Mouse (Mus musculus) gastrocnemius, adult 18-20 months (tissue): ENCODE data around the gene Lrwd1. TPM values are rescaled to one million over a fixed set of nuclear protein-coding genes. Genes with fewer than 3 reads are reported as not detected.

ENCODE experiments used
- DNase-seq: peaks from one replicate; pipeline ENCODE4 v3.0.0; 2021; ENCODE audit warnings: low spot score
- long read RNA-seq, 2 experiments: library from polyadenylated mRNA; stranded (forward); transcript quantifications; one replicate each; pipeline ENCODE4 v2.0.0; 2021
- total RNA-seq, 2 experiments: library from RNA; stranded (reverse); gene quantifications; 2 replicates each; pipeline ENCODE4 v1.2.3; 2021

The Lrwd1 gene
- total RNA-seq: 1 to 10 TPM; 4.2 to 4.4 TPM
- long read RNA-seq, experiment 1, transcript Lrwd1-201 (15 exons, 2,473 nt): major isoform, 11 of 12 reads
- long read RNA-seq, experiment 1, partial matches to known transcripts: 1 of 12 reads
- long read RNA-seq, experiment 1, other reads (novel, unspliced or antisense): 0 of 12 reads
- long read RNA-seq, experiment 2, partial matches to known transcripts: 1 of 5 reads
- long read RNA-seq, experiment 2, other reads (novel, unspliced or antisense): 0 of 5 reads

DNA sequence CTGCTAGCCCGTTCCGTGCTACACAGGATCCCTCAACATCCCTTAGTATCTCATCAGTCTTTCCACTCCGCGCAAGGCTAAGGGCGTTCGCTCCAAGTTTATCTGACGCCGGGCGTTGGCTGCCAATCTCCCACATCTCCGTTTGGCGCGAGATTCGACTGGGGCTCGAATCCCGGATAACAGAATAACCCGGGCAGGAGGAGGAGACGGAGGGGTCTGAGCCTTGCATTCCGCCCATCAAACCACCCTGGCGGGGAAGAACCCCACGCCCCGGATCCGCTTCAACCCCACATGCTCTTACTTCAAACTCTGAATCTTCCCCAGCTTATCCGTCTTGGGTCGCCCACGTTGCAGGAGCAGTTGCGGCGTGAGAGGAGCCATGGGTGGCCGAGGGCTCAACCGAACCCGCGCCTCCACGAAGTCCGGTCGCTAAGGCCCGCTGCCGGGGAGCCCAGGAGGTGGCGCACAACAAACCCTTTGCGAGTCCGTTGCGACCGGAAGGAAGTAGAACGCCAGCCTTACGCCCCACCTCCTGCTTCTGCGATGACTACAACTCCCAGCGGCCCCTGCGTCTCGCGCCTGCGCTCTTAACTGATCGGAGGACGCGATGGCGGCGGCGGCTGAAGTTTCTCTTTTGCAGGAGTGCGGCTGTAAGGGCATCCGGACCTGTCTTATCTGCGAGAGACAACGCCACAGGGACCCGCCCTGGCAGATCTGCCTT is at the start of gene Lrwd1, which contains the start of gene Alkbh4:
Gene Lrwd1 (minus strand): TSS at position 504 of the 721 bp plus-strand sequence.
Gene Alkbh4 (plus strand): TSS at position 576 of the 721 bp plus-strand sequence.
- DNase-seq: peak; percentile 97

DNA sequence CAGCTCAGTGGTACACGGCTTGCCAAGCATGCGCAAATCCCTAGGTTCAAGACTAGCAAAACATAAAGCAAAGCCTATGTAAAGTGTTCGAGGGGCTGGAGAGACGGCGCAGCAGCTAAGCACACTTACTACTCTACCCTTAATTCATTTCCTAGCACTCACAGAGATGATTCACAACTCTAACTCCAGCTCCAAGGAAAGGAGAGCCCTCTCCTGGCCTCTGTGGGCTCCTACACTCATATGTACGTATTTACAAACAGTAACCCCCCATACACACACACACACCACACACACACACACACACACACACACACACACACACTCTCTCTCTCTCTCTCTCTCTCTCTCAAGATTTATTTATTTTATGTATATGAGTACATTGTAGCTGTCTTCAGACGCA is 47.9 kb upstream of the Lrwd1 start:
- no peak for DNase-seq

DNA sequence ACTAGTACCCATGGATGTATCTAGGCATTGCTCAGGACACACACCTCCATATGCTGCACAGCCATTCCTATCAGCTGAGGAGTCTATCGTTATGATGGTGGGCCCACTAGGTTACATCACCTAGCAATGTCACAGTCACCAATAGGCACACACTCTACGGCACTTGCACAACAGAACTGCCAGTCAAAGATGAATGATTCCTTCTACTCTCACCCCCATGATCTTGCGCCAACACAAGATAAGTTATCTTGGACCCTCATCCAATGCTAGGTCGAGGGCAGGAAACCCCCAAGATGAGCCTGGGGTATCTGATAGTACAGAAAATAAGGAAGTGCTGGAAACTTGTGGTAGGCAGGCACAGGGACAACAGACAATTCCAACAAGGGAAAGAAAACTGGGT is 47.0 kb upstream of the Lrwd1 start:
- DNase-seq: no peak

DNA sequence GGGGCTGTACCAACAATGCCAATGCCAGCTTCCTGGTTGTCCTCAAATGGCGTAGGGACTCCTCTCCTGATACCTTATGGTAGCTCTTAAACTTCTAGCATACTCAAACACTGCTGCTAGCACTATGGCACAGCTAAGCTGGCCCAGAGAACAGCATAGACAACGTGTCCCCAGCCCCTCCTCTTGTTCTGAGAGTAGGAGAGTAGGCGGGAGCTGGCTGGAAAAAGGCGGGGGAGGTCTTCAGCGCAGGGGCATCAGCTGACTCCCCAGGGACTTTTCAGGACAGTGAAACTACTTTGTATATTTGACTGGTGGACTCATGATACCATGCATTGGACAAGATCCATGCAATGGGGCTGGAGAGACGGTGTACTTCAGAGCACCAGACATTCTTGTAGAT is 46.2 kb upstream of the Lrwd1 start:
- DNase-seq: no peak

GRCm38 (mm10) chr5:136181197-136181596 is 45.3 kb upstream of the Lrwd1 start:
- DNase-seq: no peak

GRCm38 (mm10) chr5:136179594-136179993 is 43.7 kb upstream of the Lrwd1 start:
- DNase-seq: no peak

DNA sequence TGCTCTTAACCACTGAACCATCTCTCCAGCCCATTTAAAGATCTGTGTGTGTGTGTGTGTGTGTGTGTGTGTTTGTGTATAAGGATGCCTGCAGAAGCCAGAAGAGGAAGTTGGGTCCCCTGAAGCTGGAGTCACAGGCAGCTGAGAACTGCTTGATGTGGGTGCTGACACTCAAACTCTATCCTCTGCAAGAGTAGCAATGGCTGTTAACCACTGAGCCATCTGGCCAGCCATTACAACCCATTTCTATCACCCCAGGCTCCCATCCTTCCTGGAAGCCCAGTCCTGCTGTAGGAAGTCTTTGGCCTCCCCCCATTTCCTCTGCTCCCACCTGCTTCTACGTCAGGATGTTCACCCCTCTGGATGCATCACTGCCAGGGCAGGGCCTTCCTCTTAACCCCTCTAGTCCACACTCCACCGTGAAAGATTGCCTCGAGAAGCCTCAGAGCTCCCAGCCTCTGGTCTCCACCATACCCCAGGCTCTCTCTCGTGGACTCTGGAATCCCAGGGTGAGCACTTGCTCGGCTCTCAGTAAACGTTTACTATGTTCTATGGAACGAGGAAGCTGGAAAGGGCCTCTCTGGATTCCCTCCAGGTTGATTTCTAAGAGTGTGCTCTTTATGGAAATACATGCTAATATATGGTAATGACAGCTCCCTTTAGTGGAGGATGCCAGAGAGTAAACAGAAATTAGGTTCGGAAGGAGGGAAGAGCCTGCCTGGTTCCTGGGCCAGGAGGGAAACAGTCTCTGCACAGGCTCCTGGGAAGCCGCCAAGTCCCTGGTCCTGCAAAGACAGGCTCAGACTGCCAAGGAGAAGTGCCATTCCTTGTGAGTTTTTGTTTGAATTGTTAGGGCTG is 38.0 kb upstream of the Lrwd1 start:
- DNase-seq: no peak

DNA sequence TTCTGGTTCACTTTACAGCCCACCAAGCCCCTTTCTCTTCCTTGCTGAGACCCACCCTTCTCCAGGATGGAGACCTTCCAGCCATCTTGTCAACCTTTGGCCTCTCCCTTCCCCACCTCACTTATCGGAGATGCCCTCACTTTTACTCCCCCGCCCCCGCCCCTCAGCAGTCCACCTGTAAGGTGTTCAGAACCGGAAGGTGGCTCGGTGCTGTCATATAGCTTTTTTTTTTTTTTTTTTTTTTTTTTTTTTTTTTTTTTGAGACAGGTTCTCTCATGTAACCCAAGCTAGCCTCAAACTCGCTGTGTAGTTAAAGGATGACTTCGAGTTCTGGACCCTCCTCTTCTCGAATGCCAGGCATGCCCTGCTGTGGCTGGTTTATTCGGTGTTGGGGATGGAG is 37.1 kb upstream of the Lrwd1 start:
- DNase-seq: no peak

GRCm38 (mm10) chr5:136171363-136172341 is 35.8 kb upstream of the Lrwd1 start:
- DNase-seq: no peak

DNA sequence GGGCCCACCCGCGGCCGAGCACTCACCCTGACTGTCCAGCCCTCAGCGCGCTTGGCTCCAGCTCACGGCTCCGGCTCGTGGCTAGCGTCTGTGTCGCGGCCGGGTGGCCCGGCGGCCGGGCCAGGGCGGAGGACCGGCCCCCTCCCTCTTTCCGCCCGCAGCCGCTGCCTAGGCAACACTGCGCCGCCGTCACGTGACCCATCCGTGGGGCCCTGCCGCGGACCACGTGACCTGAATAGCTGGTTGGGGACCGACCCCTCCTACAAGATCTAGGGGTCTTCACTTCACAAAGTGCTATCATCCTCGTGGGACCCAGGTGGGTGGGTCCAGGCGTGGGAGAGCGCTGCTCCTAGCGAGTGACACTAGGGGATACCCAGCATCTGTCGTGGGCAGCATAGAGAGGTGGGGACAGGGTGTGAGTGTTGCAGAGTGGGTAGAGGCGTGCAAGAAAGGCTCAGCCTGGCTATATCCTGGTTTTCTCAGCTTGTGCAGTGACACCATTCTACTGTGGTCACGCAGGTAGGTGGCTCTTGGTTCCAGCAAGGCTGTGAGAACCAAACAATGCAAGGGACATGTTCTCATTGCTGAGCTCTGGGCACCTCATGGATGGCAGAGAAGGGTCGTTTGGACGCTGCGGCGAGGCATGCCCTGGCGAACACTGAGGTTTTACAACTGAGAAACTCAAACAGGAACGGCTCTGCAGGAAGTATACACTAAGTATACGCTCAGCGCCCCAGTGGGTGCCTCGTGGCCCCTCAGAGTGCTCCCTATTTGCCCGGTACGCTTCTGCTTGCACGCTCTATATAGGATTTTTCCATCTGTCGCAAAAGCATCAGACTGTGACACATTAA is 34.9 kb upstream of the Lrwd1 start, which contains the start of gene Orai2:
Gene Orai2 (minus strand): TSS at position 202 of the 851 bp plus-strand sequence.
- DNase-seq: peak; percentile 67

DNA sequence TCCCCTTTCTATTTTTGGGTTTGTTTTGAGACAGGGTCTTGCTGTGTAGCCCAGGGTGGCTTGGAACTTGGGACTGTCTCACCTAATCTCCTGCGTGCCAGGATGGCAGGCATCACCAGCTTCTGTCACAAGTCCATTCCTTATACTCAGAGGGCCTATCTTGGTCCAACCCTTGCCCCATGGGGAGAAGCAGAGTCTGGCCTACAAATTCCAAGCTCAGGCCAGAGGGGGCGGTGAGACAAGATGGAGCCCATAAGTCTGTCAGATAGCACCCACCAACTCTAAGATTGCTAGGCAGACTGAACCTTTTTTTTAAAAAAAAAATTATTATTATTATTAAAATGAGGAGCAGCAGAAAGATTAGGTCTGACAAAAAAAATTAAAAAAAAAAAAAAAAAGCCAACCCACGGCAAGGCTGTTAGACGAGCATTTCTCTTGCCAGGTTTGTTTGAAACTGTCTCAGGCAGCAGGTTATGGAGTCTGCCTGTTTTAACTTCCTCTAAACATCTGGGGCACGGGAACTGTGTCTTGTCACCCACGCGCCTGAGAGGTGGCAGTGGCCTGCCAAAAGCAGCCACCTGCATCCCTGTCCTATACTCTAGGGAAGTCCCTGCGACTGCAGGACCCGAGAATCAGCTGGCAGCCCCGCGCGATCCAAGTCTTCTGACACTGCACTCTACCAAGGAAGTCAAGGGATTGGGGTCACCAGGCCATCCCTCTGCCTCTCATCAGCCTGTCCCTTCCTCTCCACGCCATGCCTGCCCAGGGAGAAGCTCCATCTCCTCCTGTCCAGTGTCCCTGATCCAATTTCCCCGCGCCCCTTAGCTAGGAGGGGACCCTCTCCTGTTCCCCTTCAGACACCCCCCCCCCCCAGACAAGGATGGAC is 34.0 kb upstream of the Lrwd1 start:
- no peak for DNase-seq

- no peak for DNase-seq
Observed at GRCm38 (mm10) chr5:136168071-136168470, 32.2 kb upstream of the Lrwd1 start.

GRCm38 (mm10) chr5:136167296-136167695 is 31.4 kb upstream of the Lrwd1 start:
- no peak for DNase-seq

DNA sequence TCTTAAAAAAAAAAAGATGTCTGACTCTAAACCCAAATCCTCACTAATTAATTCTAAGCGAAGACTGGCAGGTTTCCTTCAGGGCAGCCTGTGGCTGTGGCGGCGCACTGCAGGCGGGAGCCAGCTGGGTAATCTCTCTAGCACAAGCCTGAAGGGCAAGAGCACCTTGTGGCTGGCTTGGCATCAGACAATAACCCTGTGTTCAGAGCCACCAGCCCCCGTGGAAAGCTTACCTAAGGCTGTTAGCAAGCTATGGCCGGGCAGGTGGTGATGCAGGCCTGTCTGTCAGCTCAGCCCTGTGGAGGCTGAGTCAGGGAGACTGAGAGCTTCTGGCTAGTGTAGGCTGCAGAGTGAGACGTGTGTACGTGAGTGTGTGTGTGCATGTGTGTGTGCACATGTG is 29.4 kb upstream of the Lrwd1 start:
- DNase-seq: no peak

GRCm38 (mm10) chr5:136163807-136164474 is 28.1 kb upstream of the Lrwd1 start:
- no peak for DNase-seq

GRCm38 (mm10) chr5:136160084-136160483 is 24.2 kb upstream of the Lrwd1 start:
- DNase-seq: peak; percentile 80

DNA sequence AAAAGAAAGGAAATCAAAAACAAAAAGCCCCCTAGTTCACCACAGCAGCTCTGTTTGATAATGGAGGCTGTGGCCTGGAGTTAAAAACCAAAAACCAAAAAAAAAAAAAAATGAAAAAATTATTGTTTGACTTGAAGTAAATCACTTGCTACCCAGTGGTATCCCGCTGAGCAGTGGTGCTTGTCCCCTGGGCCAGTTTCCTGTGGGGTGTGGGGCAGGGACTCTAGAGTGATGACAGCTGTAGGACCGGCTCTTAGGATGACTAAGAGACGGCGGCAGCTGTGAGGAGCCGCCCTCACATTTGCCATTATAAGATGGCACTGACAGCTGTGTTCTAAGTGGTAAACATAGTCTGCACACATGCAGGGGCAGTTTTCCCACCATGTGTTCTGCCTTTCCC is 19.5 kb upstream of the Lrwd1 start:
- peak; percentile 30 for DNase-seq

DNA sequence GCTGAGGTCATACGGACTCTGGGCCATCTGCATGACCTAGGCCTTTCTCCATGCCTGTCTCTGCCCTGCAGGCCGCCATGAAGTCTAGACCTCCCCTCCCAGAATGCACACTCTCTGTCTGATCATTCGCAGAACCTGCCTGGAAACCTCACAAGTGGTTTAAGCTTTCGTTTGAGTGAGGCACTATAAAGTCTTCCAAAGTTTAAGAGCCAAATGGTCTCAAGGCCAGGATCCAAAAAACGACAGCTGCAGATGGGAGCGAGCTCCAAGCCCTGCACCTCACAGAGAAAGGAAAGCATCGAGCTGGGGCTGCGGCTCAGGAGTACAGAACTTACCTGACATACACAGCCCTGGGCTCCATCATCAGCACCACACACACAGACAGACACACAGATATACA is 16.5 kb upstream of the Lrwd1 start:
- DNase-seq: peak; percentile 32
